Mouse (Mus musculus): Measurements from ENCODE around the gene Rd3.

The Rd3 gene

GRCm38 (mm10) chr1:191963948-191964772 is 13.0 kb upstream of the Rd3 start:
- DNase-seq (ENCODE audit: extremely low spot score) = peak; percentile 75

- DNase-seq (ENCODE audit: extremely low spot score) = peak; percentile 82
Measured at GRCm38 (mm10) chr1:191964773-191965481, 12.2 kb upstream of the Rd3 start.

GRCm38 (mm10) chr1:191969939-191970338 is 7.2 kb upstream of the Rd3 start:
- DNase-seq (ENCODE audit: extremely low spot score) = no peak

GRCm38 (mm10) chr1:191974509-191975405 is 2.4 kb upstream of the Rd3 start:
- no peak for DNase-seq (ENCODE audit: extremely low spot score)

GRCm38 (mm10) chr1:191981426-191982102 is 4.4 kb downstream of the Rd3 start:
- DNase-seq (ENCODE audit: extremely low spot score) = no peak

- DNase-seq (ENCODE audit: extremely low spot score) = no peak
Measured at GRCm38 (mm10) chr1:191986674-191987480, 9.7 kb downstream of the Rd3 start.

- no peak for DNase-seq (ENCODE audit: extremely low spot score)
Measured at GRCm38 (mm10) chr1:191987481-191987769, 10.3 kb downstream of the Rd3 start.

- no peak for DNase-seq (ENCODE audit: extremely low spot score)
Measured at GRCm38 (mm10) chr1:191988646-191989045, 11.5 kb downstream of the Rd3 start.

GRCm38 (mm10) chr1:191989060-191989459 is 11.9 kb downstream of the Rd3 start:
- DNase-seq (ENCODE audit: extremely low spot score) = no peak

- peak; percentile 93 for DNase-seq (ENCODE audit: extremely low spot score)
Measured at GRCm38 (mm10) chr1:191989994-191990393, 12.8 kb downstream of the Rd3 start.

GRCm38 (mm10) chr1:191992040-191992780 is 15.0 kb downstream of the Rd3 start:
- no peak for DNase-seq (ENCODE audit: extremely low spot score)

- DNase-seq (ENCODE audit: extremely low spot score) = no peak
Measured at GRCm38 (mm10) chr1:191994476-191994875, 17.3 kb downstream of the Rd3 start.

GRCm38 (mm10) chr1:191995488-191995887 is 18.3 kb downstream of the Rd3 start:
- peak; percentile 53 for DNase-seq (ENCODE audit: extremely low spot score)

- no peak for DNase-seq (ENCODE audit: extremely low spot score)
Measured at GRCm38 (mm10) chr1:191995916-191996315, 18.7 kb downstream of the Rd3 start.

- DNase-seq (ENCODE audit: extremely low spot score) = no peak
Measured at GRCm38 (mm10) chr1:191996621-191997185, 19.5 kb downstream of the Rd3 start.

- DNase-seq (ENCODE audit: extremely low spot score) = no peak
Measured at GRCm38 (mm10) chr1:191999022-191999421, 21.9 kb downstream of the Rd3 start.

Measured in embryo, embryonic 9.5 days (tissue).